Mouse (Mus musculus) macrophage (primary cell): Measurements from ENCODE around the gene Catsper1. TPM values are rescaled to one million over a fixed set of nuclear protein-coding genes. Genes with fewer than 3 reads are reported as not detected.
A peak's percentile ranks its signal among the peaks of the same experiment; 100 is the strongest.

ENCODE experiments used
- H3K27ac ChIP-seq: fragments of 350-480 bp; formaldehyde crosslinking; 2 replicates; pipeline ENCODE4 v1.9.0; 2021
- H3K36me3 ChIP-seq: fragments of 350-480 bp; formaldehyde crosslinking; 2 replicates; pipeline ENCODE4 v1.9.0; 2021; ENCODE audit errors: inconsistent target
- H3K4me3 ChIP-seq: fragments of 350-480 bp; formaldehyde crosslinking; 2 replicates; pipeline ENCODE4 v1.9.0; 2021; ENCODE audit errors: inconsistent target
- H3K79me2 ChIP-seq: fragments of 350-480 bp; formaldehyde crosslinking; 2 replicates; pipeline ENCODE4 v1.9.0; 2021; ENCODE audit errors: inconsistent target
- WGBS: methylation state at CpG from one replicate; pipeline ENCODE4 v1.1.7; 2026; ENCODE audit warnings: inconsistent platforms; ENCODE audit not compliant: missing documents; 5-methylcytosine and 5-hydroxymethylcytosine counted together
- polyA plus RNA-seq: library from polyadenylated mRNA; stranded (reverse); fragments of 250-400 nt; gene quantifications from 3 replicates; pipeline ENCODE4 v1.2.4, GENCODE M21; 2018; ENCODE audit warnings: inconsistent platforms
- total RNA-seq, 78 experiments: library from RNA; depleted of rRNA; stranded (reverse); fragments of 250-400 nt; gene quantifications; 1 replicate in 9 of 78; 2 replicates in 24 of 78; 3 replicates in 43 of 78; 4 replicates in 2 of 78; pipeline ENCODE4 v1.2.4; 2018; ENCODE audit warnings: inconsistent platforms in 56 of 78

The Catsper1 gene
- total RNA-seq (2018; cell fraction: chromatin; rRNA removed), result not detected
- total RNA-seq (2018; cell fraction: cytosol; rRNA removed), result not detected
- not detected for total RNA-seq (2018; cell fraction: nucleus; rRNA removed)
- not detected in 3 replicates for polyA plus RNA-seq

GRCm38 (mm10) chr19:5335441-5335840, at the start of gene Catsper1:
TSS of gene Catsper1 (plus strand) at chr19:5335741.
- Histone ChIP-seq H3K4me3 (no peak within 1 kb of the TSS), H3K36me3 (no peaks in the 10 kb centered on the region), H3K27ac (no peak within 1 kb of the TSS), H3K79me2 (no peaks in the 10 kb centered on the region)
- WGBS, result 94% methylated on average over 6 of the region's 6 CpGs

GRCm38 (mm10) chr19:5294972-5295735, 40.4 kb upstream of the Catsper1 start, which contains the start of gene Sf3b2:
TSS of gene Sf3b2 (minus strand) at chr19:5295455.
- Histone ChIP-seq H3K27ac (peak within 1 kb of the TSS; percentile 55), H3K79me2 (peaks cover 24% of the 10 kb centered on the region), H3K36me3 (peaks cover 23% of the 10 kb centered on the region), H3K4me3 (peak within 1 kb of the TSS; percentile 74)
- WGBS, result under 1% methylated on average over 46 of the region's 46 CpGs

- Histone ChIP-seq H3K36me3 (peaks cover 18% of the 10 kb centered on the region), H3K4me3 (peak overlapping the region; percentile 74), H3K27ac (peak overlapping the region; percentile 25), H3K79me2 (peaks cover 24% of the 10 kb centered on the region)
- 3% methylated on average over 13 of the region's 13 CpGs for WGBS
Observed at GRCm38 (mm10) chr19:5295736-5296075, 39.8 kb upstream of the Catsper1 start.

- Histone ChIP-seq H3K36me3 (peaks cover 12% of the 10 kb centered on the region), H3K79me2 (peaks cover 24% of the 10 kb centered on the region), H3K4me3 (no peak overlapping the region), H3K27ac (no peak overlapping the region)
- WGBS, result 90% methylated on average over 4 of the region's 5 CpGs
Observed at GRCm38 (mm10) chr19:5296630-5297029, 38.9 kb upstream of the Catsper1 start.

- Histone ChIP-seq H3K36me3 (peaks cover 3% of the 10 kb centered on the region), H3K4me3 (no peak within 1 kb of the TSS), H3K27ac (no peak within 1 kb of the TSS), H3K79me2 (peaks cover 20% of the 10 kb centered on the region)
- WGBS, result 51% methylated on average over 29 of the region's 32 CpGs
Observed at GRCm38 (mm10) chr19:5297903-5298800, 37.4 kb upstream of the Catsper1 start, which contains the start of gene Gal3st3. TSS of gene Gal3st3 (plus strand) at chr19:5298331.

- H3K79me2 ChIP-seq, result no peaks in the 10 kb centered on the region
- no peak overlapping the region for H3K4me3 ChIP-seq
- H3K27ac ChIP-seq, result no peak overlapping the region
- H3K36me3 ChIP-seq, result no peaks in the 10 kb centered on the region
- WGBS, result 93% methylated on average over 5 of the region's 6 CpGs
Observed at GRCm38 (mm10) chr19:5300588-5300987, 35.0 kb upstream of the Catsper1 start.

GRCm38 (mm10) chr19:5302455-5302854, 33.1 kb upstream of the Catsper1 start:
- Histone ChIP-seq H3K27ac (no peak overlapping the region), H3K36me3 (no peaks in the 10 kb centered on the region), H3K4me3 (no peak overlapping the region), H3K79me2 (no peaks in the 10 kb centered on the region)
- 10% methylated on average over 4 of the region's 4 CpGs for WGBS

GRCm38 (mm10) chr19:5306279-5306678, 29.3 kb upstream of the Catsper1 start:
- no peaks in the 10 kb centered on the region for H3K36me3 ChIP-seq
- no peaks in the 10 kb centered on the region for H3K79me2 ChIP-seq
- H3K27ac ChIP-seq, result no peak overlapping the region
- WGBS, result 91% methylated on average over 6 of the region's 6 CpGs
- no peak overlapping the region for H3K4me3 ChIP-seq

GRCm38 (mm10) chr19:5306968-5307734, 28.4 kb upstream of the Catsper1 start:
- Histone ChIP-seq H3K79me2 (no peaks in the 10 kb centered on the region), H3K27ac (no peak overlapping the region), H3K36me3 (no peaks in the 10 kb centered on the region), H3K4me3 (no peak overlapping the region)
- 50% methylated on average over 83 of the region's 98 CpGs for WGBS

GRCm38 (mm10) chr19:5309025-5309424, 26.5 kb upstream of the Catsper1 start:
- Histone ChIP-seq H3K79me2 (no peaks in the 10 kb centered on the region), H3K36me3 (no peaks in the 10 kb centered on the region), H3K4me3 (no peak overlapping the region)

GRCm38 (mm10) chr19:5313189-5313588, 22.4 kb upstream of the Catsper1 start:
- Histone ChIP-seq H3K27ac (no peak overlapping the region), H3K36me3 (no peaks in the 10 kb centered on the region), H3K4me3 (no peak overlapping the region), H3K79me2 (no peaks in the 10 kb centered on the region)
- 35% methylated on average over 8 of the region's 8 CpGs for WGBS

More at GRCm38 (mm10) chr19:5309025-5309424, 26.5 kb upstream of the Catsper1 start:
- WGBS, result 85% methylated on average over 7 of the region's 7 CpGs
- no peak overlapping the region for H3K27ac ChIP-seq

GRCm38 (mm10) chr19:5323801-5324200, 11.7 kb upstream of the Catsper1 start:
- Histone ChIP-seq H3K36me3 (no peaks in the 10 kb centered on the region), H3K27ac (no peak overlapping the region), H3K4me3 (no peak overlapping the region), H3K79me2 (no peaks in the 10 kb centered on the region)
- 36% methylated on average over 12 of the region's 17 CpGs for WGBS

- Histone ChIP-seq H3K36me3 (no peaks in the 10 kb centered on the region), H3K27ac (no peak overlapping the region), H3K4me3 (no peak overlapping the region), H3K79me2 (no peaks in the 10 kb centered on the region)
- whole genome bisulfite sequencing, result 94% methylated on average over 19 of the region's 19 CpGs
Observed at GRCm38 (mm10) chr19:5327970-5328369, 7.6 kb upstream of the Catsper1 start.

GRCm38 (mm10) chr19:5334741-5335140, 800 bp upstream of the Catsper1 start:
- no peaks in the 10 kb centered on the region for H3K79me2 ChIP-seq
- no peak overlapping the region for H3K27ac ChIP-seq
- WGBS, result 90% methylated on average over 5 of the region's 5 CpGs
- H3K4me3 ChIP-seq, result no peak overlapping the region
- no peaks in the 10 kb centered on the region for H3K36me3 ChIP-seq
